Mouse (Mus musculus): ENCODE measurements around the gene Ccdc59.

GRCm38 (mm10) chr10:105803461-105803860, 37.4 kb upstream of the Ccdc59 start:
- no peak for TF ChIP-seq CTCF (IDR thresholded peaks at IDR 0.05; ENCODE audit: borderline replicate concordance, insufficient read depth, low read length)
- TF ChIP-seq POLR2A (IDR thresholded peaks at IDR 0.05; ENCODE audit: low read depth, low read length), result no peak

Measured in embryonic fibroblast, embryonic 13.5 days (primary cell).